Mouse (Mus musculus) hindbrain, embryonic 13.5 days (tissue): ENCODE data around the gene Gm6871. TPM values are rescaled to one million over a fixed set of nuclear protein-coding genes. Genes with fewer than 3 reads are reported as not detected.
"Not testable (repeated sequence)": the region's sequence is repeated elsewhere in the genome, so short reads cannot be mapped to it uniquely, and the experiment has no call there.

Experiments used
- ATAC-seq: fragments of 200-750 bp; cut with Nextera tagmentation; 2 replicates; pipeline ENCODE4 v1.8.0; 2017; ENCODE audit warnings: moderate TSS enrichment; ENCODE audit not compliant: low FRiP score
- H3K27ac ChIP-seq: fragments of 300-500 bp; sonication (generic); 2 replicates; pipeline ENCODE4 v1.5.1; 2015; ENCODE audit warnings: inconsistent platforms, mild to moderate bottlenecking, moderate library complexity
- H3K27me3 ChIP-seq: fragments of 300-500 bp; sonication (generic); 2 replicates; pipeline ENCODE4 v1.6.1; 2015; ENCODE audit warnings: mild to moderate bottlenecking, inconsistent platforms
- H3K36me3 ChIP-seq: fragments of 300-500 bp; sonication (generic); 2 replicates; pipeline ENCODE4 v1.6.1; 2015; ENCODE audit warnings: mild to moderate bottlenecking, inconsistent platforms
- H3K4me1 ChIP-seq: fragments of 300-500 bp; sonication (generic); replicated peaks from 2 replicates; pipeline ENCODE4 v1.6.1; 2015; ENCODE audit warnings: inconsistent platforms
- H3K4me2 ChIP-seq: fragments of 300-500 bp; sonication (generic); 2 replicates; pipeline ENCODE4 v1.6.1; 2015; ENCODE audit warnings: inconsistent platforms, mild to moderate bottlenecking, moderate library complexity
- H3K4me3 ChIP-seq: fragments of 300-500 bp; sonication (generic); 2 replicates; pipeline ENCODE4 v1.5.1; 2015; ENCODE audit warnings: mild to moderate bottlenecking, inconsistent platforms
- H3K9ac ChIP-seq: fragments of 300-500 bp; sonication (generic); 2 replicates; pipeline ENCODE4 v1.6.1; 2015; ENCODE audit warnings: mild to moderate bottlenecking, inconsistent platforms
- H3K9me3 ChIP-seq: fragments of 300-500 bp; sonication (generic); 2 replicates; pipeline ENCODE4 v1.6.1; 2016; ENCODE audit warnings: inconsistent platforms
- WGBS: fragments of 180-500 bp; shearing (Covaris S2); methylation state at CpG from one replicate; pipeline ENCODE4 v1.1.7; 2015; 5-methylcytosine and 5-hydroxymethylcytosine counted together
- polyA plus RNA-seq: library from polyadenylated mRNA; unstranded; fragments of >200 nt; fragmentation: Nextera tagmentation; extraction: Ambion mirVana; gene quantifications from 2 replicates; pipeline ENCODE4 v1.2.1, GENCODE M21; 2015

The Gm6871 gene
- polyA plus RNA-seq, result not detected in 2 replicates

- H3K9ac ChIP-seq, H3K4me3 ChIP-seq, H3K4me1 ChIP-seq, H3K4me2 ChIP-seq, H3K27ac ChIP-seq, H3K36me3 ChIP-seq, H3K27me3 ChIP-seq, ATAC-seq: not testable (repeated sequence)
- H3K9me3 ChIP-seq, result 0 out of 2 replicates have a peak, but pooled peaks cover 13% of the 10 kb centered on the region
- WGBS, result 88% methylated on average over 6 of the region's 6 CpGs
These were observed at the start of gene Gm6871 for GRCm38 (mm10) chr7:41573562-41573961. Gm6871 (minus strand) TSS chr7:41573662.

DNA sequence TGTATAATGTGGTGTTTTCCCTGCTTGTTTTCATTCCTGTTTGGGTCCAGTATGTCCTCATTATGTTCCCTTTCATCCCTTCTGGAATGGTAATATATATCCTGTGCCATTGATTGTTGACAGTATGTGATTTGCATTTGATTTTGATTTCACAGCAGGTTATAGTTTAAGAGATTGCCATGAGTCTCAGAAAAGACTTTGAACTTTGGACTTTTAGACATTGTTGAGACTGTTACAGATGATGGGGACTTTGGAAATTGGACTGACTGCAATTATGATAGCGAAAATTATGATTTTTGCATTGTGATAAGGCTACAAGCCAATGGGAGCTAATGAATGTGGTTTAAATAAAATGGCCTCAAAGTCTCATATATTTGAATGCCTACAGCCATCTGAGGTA lies 42.8 kb upstream of the Gm6871 start:
- WGBS, result 96% methylated on average over 1 of the region's 1 CpGs
- not testable (repeated sequence) for H3K4me3 ChIP-seq, H3K27ac ChIP-seq, H3K9me3 ChIP-seq, H3K4me1 ChIP-seq, H3K27me3 ChIP-seq, H3K9ac ChIP-seq, ATAC-seq, H3K4me2 ChIP-seq
- H3K36me3 ChIP-seq, result peaks cover 71% of the 10 kb centered on the region

GRCm38 (mm10) chr7:41611654-41612053 lies 38.2 kb upstream of the Gm6871 start:
- ATAC-seq, result no peak

DNA sequence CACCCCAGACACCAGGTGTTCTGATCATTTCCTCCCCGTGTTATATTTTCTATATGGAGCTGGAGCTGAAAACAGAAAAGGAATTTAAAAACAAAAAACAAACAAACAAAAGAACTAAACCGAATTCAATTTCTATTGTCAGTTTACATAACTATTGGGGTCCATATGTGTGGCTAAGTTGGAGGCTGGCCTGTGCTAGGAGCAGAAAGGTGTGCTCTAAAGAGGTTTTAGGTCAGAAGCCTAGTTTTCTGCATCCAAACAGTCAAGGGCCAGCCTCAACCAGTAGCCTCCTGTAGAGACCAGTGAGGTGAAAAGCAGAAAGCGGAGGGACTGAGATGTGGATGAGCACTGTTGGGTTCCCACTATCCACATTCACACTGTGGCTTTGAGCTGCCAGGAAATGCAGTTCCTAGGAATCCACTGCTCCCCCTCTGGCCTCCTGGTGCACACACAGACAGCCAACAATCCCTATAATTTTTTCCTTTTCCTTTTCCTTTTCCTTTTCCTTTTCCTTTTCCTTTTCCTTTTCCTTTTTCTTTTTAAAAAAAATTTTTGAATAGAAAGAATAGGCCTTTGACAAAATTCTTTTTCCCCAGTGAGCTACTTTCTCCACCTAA lies 26.6 kb upstream of the Gm6871 start:
- no peaks in the 10 kb centered on the region for H3K9me3 ChIP-seq
- H3K4me3 ChIP-seq, result peak overlapping the region; percentile 67
- no peak for ATAC-seq
- H3K9ac ChIP-seq, result peak overlapping the region; percentile 81
- H3K4me1 ChIP-seq, result peaks cover 18% of the 10 kb centered on the region
- WGBS, result 17% methylated on average over 3 of the region's 3 CpGs
- H3K27ac ChIP-seq, result no peak overlapping the region
- no peaks in the 10 kb centered on the region for H3K27me3 ChIP-seq
- no peaks in the 10 kb centered on the region for H3K36me3 ChIP-seq
- peak overlapping the region; percentile 81 for H3K4me2 ChIP-seq

More at GRCm38 (mm10) chr7:41611654-41612053, 38.2 kb upstream of the Gm6871 start:
- H3K27ac ChIP-seq, result no peak overlapping the region
- H3K36me3 ChIP-seq, result peaks cover 62% of the 10 kb centered on the region
- H3K9me3 ChIP-seq, result peaks cover 5% of the 10 kb centered on the region; the same call in 1 of the 2 replicates
- no peak overlapping the region for H3K4me2 ChIP-seq
- no peak overlapping the region for H3K9ac ChIP-seq
- 93% methylated on average over 3 of the region's 3 CpGs for WGBS
- no peaks in the 10 kb centered on the region for H3K4me1 ChIP-seq
- H3K4me3 ChIP-seq, result no peak overlapping the region
- H3K27me3 ChIP-seq, result no peaks in the 10 kb centered on the region

- H3K4me1 ChIP-seq, result peaks cover 18% of the 10 kb centered on the region
- peak within 1 kb of the TSS; percentile 81 for H3K4me2 ChIP-seq
- H3K27ac ChIP-seq, result peak within 1 kb of the TSS; percentile 78
- H3K36me3 ChIP-seq, result no peaks in the 10 kb centered on the region
- 1% methylated on average over 41 of the region's 41 CpGs for WGBS
- H3K9ac ChIP-seq, result peak within 1 kb of the TSS; percentile 81
- H3K27me3 ChIP-seq, result no peaks in the 10 kb centered on the region
- peak; percentile 98 for ATAC-seq
- no peaks in the 10 kb centered on the region for H3K9me3 ChIP-seq
- H3K4me3 ChIP-seq, result peak within 1 kb of the TSS; percentile 67
These were observed 25.8 kb upstream of the Gm6871 start, which contains the start of gene 2610021A01Rik for GRCm38 (mm10) chr7:41599034-41599813. 2610021A01Rik (plus strand) TSS chr7:41599230.

- H3K9me3 ChIP-seq, result no peaks in the 10 kb centered on the region
- peaks cover 18% of the 10 kb centered on the region for H3K4me1 ChIP-seq
- peak overlapping the region; percentile 81; the same call in 1 of the 2 replicates for H3K9ac ChIP-seq
- H3K4me3 ChIP-seq, result peak overlapping the region; percentile 67
- H3K36me3 ChIP-seq, result no peaks in the 10 kb centered on the region
- H3K27ac ChIP-seq, result peak overlapping the region; percentile 78
- ATAC-seq, result peak; percentile 62
- 49% methylated on average over 5 of the region's 5 CpGs for WGBS
- H3K4me2 ChIP-seq, result peak overlapping the region; percentile 81
- no peaks in the 10 kb centered on the region for H3K27me3 ChIP-seq
These were observed 25.2 kb upstream of the Gm6871 start for GRCm38 (mm10) chr7:41598615-41599014.

GRCm38 (mm10) chr7:41587831-41588230 lies 14.4 kb upstream of the Gm6871 start:
- not testable (repeated sequence) for H3K4me1 ChIP-seq, H3K27me3 ChIP-seq, H3K9me3 ChIP-seq, H3K27ac ChIP-seq, H3K4me2 ChIP-seq, H3K9ac ChIP-seq, H3K36me3 ChIP-seq, H3K4me3 ChIP-seq, ATAC-seq

GRCm38 (mm10) chr7:41582028-41582427 lies 8.6 kb upstream of the Gm6871 start:
- Histone ChIP-seq H3K27me3 (no peaks in the 10 kb centered on the region), H3K4me3 (no peak overlapping the region), H3K9ac (no peak overlapping the region), H3K36me3 (no peaks in the 10 kb centered on the region), H3K27ac (no peak overlapping the region), H3K4me2 (no peak overlapping the region), H3K9me3 (no peaks in the 10 kb centered on the region; the same call in 1 of the 2 replicates), H3K4me1 (no peaks in the 10 kb centered on the region)
- ATAC-seq, result no peak

DNA sequence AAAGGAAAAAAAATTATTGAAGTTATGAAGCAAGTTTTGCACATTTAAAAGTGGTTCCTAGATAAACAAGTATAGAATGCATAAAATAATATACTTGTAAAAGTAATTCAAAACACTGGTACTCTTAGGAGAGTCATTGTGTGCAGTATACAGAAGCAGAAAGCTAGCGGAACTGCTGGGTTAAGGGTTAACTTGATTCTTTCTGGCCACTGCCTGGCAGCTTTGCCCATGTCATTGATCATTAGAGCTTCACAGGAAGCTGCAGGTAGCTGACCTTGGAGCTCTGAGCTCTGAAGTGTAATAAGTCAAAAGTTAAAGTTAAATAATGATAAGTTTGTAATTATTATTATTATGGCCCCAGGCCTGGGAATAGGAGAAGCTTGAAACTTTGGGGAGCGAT lies 4.5 kb upstream of the Gm6871 start:
- no peak for ATAC-seq
- no peaks in the 10 kb centered on the region for H3K4me1 ChIP-seq
- no peak overlapping the region for H3K4me3 ChIP-seq
- no peak overlapping the region for H3K27ac ChIP-seq
- 93% methylated on average over 2 of the region's 2 CpGs for WGBS
- H3K4me2 ChIP-seq, result no peak overlapping the region
- H3K27me3 ChIP-seq, result no peaks in the 10 kb centered on the region
- no peak overlapping the region for H3K9ac ChIP-seq
- 0 out of 2 replicates have a peak, but pooled peaks cover 6% of the 10 kb centered on the region for H3K9me3 ChIP-seq
- no peaks in the 10 kb centered on the region for H3K36me3 ChIP-seq

DNA sequence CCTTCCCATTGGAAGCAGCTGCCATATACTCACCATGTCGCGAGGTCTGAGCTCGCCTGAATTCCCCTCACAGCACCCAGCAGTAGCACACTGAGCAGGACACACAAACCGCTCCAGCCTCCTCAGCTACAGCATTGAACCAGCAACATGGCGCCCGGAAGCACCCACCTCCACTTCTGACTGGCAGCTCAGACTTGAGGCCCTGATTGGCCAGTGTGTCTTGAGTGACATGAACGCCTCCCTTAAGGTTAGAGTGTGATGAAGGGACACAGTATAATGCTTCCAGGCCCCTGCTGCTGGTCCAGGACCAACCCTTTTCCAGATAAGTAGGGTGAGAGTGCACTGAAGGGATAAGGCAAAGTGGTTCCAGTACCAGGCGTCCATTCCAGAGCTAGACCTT lies 12.8 kb downstream of the Gm6871 start:
- Histone ChIP-seq H3K36me3 (no peaks in the 10 kb centered on the region), H3K27ac (no peak overlapping the region), H3K9ac (no peak overlapping the region), H3K4me2 (no peak overlapping the region), H3K9me3 (peaks cover 8% of the 10 kb centered on the region), H3K4me1 (no peaks in the 10 kb centered on the region), H3K27me3 (no peaks in the 10 kb centered on the region), H3K4me3 (no peak overlapping the region)
- WGBS, result 72% methylated on average over 8 of the region's 8 CpGs
- ATAC-seq, result no peak

DNA sequence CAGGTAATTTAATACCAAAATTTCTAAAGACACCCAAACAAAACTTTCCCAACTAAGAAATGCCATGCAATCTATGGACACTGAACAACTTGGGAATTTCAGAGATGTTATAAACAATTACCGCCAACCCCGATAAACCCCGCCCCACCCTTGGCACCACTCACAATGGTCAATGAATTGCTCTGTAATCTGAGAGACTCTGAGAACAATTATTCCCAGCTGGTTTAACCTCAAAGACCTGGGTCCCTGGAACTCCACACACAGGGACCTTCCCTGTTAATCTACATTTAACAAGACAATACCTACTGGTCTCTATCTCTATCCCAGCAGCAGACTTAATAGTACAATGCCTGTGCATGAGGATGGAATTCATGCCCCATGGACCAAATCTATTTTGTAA lies 60.8 kb downstream of the Gm6871 start:
- 90% methylated on average over 3 of the region's 3 CpGs for WGBS
- ATAC-seq, result no peak
- no peak overlapping the region for H3K4me3 ChIP-seq

GRCm38 (mm10) chr7:41512207-41512606 lies 61.3 kb downstream of the Gm6871 start:
- no peak overlapping the region for H3K4me3 ChIP-seq
- no peak overlapping the region for H3K4me2 ChIP-seq
- H3K36me3 ChIP-seq, result no peaks in the 10 kb centered on the region
- H3K9ac ChIP-seq, result no peak overlapping the region
- no peaks in the 10 kb centered on the region for H3K4me1 ChIP-seq
- no peak overlapping the region for H3K27ac ChIP-seq
- no peak for ATAC-seq
- H3K9me3 ChIP-seq, result peaks cover 4% of the 10 kb centered on the region; the same call in 1 of the 2 replicates
- no peaks in the 10 kb centered on the region for H3K27me3 ChIP-seq
- WGBS, result 15% methylated on average over 1 of the region's 1 CpGs

More for the DNA sequence above, 60.8 kb downstream of the Gm6871 start:
- Histone ChIP-seq H3K9me3 (peaks cover 4% of the 10 kb centered on the region), H3K36me3 (no peaks in the 10 kb centered on the region), H3K4me2 (no peak overlapping the region), H3K9ac (no peak overlapping the region), H3K27ac (no peak overlapping the region), H3K27me3 (no peaks in the 10 kb centered on the region), H3K4me1 (no peaks in the 10 kb centered on the region)
